Mouse (Mus musculus) B cell, adult (primary cell): Measurements from ENCODE around the gene Defb5. TPM values are rescaled to one million over a fixed set of nuclear protein-coding genes. Genes with fewer than 3 reads are reported as not detected.

ENCODE experiments used
- total RNA-seq: library from RNA; stranded (reverse); gene quantifications from 4 replicates; pipeline ENCODE4 v1.2.4, GENCODE M21; 2023; ENCODE audit not compliant: inconsistent age

The Defb5 gene
- total RNA-seq = not detected in 4 replicates

DNA sequence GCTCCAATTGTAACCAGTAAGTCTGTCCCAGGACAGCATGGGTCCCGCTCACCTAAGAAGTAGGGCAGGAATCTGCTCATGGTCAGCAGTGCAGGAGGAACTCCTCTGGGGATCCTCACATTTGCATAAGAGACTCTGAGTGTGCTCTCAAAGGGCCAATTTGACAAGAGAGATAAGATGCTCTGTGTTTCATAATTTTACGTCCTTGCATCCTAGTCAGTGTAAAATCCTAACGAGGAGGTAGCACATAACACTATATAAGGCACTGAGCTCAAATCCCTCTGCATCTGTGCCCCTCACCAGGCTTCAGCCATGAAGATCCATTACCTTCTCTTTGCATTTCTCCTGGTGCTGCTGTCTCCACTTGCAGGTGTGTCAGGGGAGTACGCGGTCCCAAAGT is at the start of gene Defb5:
Defb5 (plus strand) TSS at position 301 of the 400 bp plus-strand sequence.

DNA sequence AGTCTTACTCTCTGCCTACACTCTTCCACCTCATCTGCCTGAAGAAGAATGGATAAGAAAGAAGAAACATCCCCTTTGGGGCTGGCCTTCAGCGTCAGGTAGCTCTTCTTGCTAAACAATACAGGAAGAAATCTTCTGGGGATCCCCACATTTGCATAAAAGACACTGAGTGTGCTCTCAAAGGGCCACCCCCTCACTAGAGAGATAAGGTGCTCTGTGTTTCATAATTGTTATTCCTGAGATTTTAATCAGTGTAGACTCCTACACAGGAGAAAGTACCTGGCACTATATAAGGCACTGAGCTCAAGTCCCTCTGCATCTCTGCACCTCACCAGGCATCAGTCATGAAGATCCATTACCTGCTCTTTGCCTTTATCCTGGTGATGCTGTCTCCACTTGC is 22.2 kb upstream of the Defb5 start, which contains the start of gene Defb6:
Defb6 (plus strand) TSS at position 318 of the 400 bp plus-strand sequence.

DNA sequence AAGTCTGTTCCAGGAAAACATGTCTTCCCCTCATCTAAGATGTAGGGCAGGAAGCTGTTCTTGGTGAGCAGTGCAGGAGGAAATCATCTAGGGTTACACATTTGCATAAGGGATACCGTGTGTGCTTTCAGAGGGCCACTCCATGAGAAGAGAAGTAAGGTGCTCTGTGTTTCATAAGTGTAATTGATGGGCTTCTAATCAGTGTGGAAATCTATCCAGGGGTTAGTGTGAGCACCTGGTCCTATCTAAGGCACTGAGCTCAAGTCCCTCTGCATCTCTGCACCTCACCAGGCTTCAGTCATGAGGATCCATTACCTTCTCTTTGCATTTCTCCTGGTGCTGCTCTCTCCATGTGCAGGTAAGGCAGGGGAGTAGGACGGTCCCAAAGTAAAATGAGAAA is 7.8 kb upstream of the Defb5 start, which contains the start of gene Defb46:
Defb46 (plus strand) TSS at position 301 of the 400 bp plus-strand sequence.

DNA sequence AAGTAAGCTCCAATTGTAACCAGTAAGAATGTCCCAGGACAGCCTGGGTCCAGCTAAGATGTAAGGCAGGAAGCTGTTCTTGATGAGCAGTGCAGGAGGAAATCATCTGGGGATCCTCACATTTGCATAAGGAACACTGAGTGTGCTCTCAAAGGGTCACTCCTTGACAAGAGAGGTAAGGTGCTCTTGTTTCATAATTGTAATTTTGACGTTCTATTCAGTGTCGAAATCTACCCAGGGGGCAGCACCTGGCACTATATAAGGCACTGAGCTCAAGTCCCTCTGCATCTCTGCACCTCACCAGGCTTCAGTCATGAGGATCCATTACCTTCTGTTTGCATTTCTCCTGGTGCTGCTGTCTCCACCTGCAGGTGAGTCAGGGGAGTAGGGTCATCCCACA is 45.7 kb downstream of the Defb5 start, which contains the start of gene Defb3:
Defb3 (plus strand) TSS at position 301 of the 400 bp plus-strand sequence.

Other genes with a start within 250 kb of the Defb5 start
- gene Defb38, start 221.0 kb upstream of the Defb5 start, total RNA-seq = not detected in 4 replicates
- not detected in 4 replicates for gene Defb39, start 182.8 kb upstream of the Defb5 start, total RNA-seq
- not detected in 4 replicates for gene Defb12, start 132.7 kb upstream of the Defb5 start, total RNA-seq
- not detected in 4 replicates for gene Defb34, start 123.8 kb upstream of the Defb5 start, total RNA-seq
- gene Gm45826, start 106.8 kb upstream of the Defb5 start, total RNA-seq = not detected in 4 replicates
- gene Defb14, start 53.2 kb upstream of the Defb5 start, total RNA-seq = not detected in 4 replicates
- gene Defb4, start 48.9 kb upstream of the Defb5 start, total RNA-seq = not detected in 4 replicates
- not detected in 4 replicates for gene Defb6, start 22.1 kb upstream of the Defb5 start, total RNA-seq
- gene Defb46, start 7.7 kb upstream of the Defb5 start, total RNA-seq = not detected in 4 replicates
- gene Defb3, start 45.8 kb downstream of the Defb5 start, total RNA-seq = not detected in 4 replicates
- gene Defb8, start 200.0 kb downstream of the Defb5 start, total RNA-seq = not detected in 4 replicates
- gene Defb7, start 247.5 kb downstream of the Defb5 start, total RNA-seq = not detected in 4 replicates